Mouse (Mus musculus): ENCODE measurements around the gene Dapk2.

Dapk2 gene

DNA sequence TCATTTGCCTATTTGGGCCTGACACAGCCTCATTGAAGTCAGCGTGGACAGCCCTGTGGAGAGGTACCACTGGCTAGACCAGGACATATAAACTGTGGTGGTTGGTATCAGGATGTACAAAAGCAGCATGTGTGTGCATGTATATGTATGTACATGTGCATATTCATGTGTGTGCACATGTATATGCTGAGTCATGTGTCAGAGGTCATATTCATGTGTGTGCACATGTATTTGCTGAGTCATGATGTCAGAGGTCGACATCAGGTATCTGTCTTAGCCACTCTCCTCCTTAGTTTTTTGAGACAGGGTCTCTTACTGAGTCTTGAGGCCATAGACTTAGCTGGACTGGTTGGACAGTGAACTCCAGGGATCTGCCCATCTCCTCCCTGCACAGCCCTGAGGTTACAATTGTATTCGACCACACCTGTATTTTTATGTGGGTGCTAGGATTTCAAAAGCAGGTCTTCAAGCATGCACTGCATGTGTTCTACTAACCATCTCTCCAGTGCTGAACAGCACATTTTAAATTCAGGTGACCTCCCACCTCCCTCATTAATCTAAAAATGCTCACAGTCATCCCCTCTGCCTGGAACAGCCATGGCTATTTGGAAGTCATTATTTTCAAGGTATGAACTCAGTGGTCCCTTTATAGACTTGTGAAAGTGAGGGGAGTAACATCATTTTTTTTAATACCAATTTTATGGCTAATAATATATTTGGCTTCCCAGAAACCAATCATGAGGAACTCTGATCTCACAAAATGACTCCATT, 146.5 kb downstream of the Dapk2 start:
- in situ Hi-C loops (cut with MboI; ENCODE audit: low sequenced_read_pairs): no loop called here

DNA sequence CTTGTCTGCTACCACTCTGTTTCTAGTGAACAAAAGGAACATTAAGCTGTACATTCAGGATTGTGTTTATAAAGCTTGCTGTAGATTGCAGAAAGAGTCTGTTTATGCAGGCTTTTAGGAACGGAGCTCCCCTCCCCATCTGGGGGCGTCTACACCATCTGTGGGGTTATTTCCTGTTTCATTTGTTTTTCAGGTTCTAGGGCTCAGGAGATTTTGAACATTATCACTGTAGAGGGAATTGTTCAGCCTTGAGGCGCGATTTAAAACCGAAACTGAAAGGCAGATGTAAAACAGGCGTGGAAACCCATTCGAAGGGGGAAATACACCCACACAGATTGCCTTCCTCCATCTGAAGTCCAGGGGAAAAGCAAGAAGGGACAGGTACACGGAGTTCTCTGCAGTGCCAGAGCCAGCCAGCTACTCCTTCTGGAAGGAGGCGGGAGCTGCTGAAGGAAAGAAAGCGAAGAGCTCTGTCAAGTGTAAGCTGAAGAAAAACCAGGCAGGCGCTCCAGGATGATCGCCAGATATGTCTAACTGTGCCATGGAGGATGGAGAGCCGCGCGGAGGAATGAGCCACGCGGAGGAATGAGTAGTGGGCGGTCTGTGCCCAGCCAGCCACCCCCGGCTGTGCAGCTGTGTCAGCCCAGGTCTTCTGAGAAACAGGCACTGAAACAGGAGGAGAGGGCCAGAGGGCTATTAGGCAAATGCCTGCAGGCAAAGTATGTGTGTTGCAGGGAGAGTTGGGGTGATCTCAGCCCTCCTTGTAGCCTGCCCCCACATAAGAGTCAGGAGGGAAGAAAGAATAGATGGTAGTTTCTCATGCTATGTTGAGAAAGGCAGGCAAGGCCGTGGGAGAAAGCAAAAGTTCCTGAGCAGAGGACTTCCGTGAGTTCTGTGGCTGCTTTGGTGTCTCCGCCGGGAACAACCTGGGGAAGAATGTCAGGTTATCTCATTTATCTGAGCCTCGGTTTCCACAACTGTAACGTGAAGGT, 147.4 kb downstream of the Dapk2 start:
- in situ Hi-C loops (cut with MboI; ENCODE audit: low sequenced_read_pairs): no loop called here

DNA sequence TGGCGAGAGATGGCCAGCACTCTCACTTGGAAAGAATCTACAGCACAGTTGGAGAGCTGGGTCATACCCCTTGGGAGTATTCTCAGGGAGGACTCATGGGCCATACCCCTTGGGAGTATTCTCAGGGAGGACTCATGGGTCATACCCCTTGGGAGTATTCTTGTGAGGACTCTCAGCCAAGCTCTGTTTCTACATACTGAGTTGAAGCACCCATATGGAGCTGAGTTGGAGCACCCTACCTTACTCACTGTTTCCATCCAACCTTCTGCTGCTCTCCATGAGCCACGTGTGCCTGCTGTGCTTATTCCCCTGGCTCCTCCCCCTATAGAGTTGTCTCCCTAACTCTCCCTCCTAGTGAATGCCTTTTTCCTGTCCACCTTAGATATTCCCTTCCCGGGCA, 148.4 kb downstream of the Dapk2 start:
- in situ Hi-C loops (cut with MboI; ENCODE audit: low sequenced_read_pairs): no loop called here

DNA sequence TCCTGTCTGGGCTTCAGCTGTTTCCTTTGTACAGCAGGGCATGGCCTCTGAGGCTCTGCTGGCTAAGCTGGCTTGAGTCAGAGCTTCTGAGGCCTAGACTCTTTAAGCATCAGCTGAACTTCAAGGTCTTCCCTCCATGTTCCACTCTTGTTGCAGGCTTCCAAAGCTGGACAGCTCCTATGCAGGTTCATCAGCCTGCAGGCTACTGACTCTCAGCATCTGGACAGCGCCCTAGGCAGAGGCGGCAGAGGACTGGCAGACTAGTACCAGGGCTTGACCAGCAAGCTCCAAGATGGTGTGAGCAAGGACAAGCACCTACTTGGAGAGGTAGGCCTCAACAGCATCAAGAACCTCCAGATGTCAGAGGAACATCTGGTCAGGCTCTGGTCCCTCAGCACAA, 149.3 kb downstream of the Dapk2 start:
- in situ Hi-C loops (cut with MboI; ENCODE audit: low sequenced_read_pairs): no loop called here

DNA sequence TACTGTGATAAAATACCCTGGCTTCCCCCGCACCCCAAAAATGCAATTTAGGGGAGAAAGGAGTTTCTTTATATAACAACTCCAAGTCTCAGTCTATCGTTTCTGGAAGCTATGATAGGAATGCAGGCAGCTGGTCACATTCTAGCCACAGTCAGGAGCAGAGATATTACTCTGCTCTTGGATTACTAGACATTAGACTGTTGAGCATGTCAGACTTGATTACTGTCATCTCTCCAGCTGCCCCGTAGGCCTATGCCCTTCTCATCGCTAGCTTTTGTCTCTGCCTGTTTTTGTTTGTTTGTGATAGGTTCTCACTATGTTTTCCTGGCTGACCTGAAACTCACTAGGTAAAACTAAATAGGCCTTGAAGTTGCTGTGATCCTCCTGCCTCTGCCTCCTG, 150.7 kb downstream of the Dapk2 start:
- in situ Hi-C loops (cut with MboI; ENCODE audit: low sequenced_read_pairs): no loop called here

DNA sequence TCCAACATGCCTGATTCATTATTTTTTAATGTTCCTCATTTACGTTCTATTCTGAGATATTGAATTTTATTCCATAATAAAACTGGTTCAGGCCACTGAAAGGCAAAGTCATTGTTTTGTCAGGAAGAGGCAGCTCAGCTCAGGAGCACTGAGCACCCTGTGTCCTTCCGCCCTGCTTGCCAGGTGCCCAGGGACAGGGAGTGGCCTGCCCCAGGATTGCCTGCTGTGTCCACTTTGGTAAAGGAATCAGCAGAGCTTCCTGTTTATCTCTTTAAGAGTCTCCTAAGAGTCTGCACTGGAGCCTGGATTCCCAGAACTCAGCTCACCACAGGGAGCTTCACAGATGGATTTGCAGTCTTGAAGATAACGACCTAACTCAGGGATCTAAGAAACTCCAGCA, 153.4 kb downstream of the Dapk2 start:
- in situ Hi-C loops (cut with MboI; ENCODE audit: low sequenced_read_pairs): no loop called here

DNA sequence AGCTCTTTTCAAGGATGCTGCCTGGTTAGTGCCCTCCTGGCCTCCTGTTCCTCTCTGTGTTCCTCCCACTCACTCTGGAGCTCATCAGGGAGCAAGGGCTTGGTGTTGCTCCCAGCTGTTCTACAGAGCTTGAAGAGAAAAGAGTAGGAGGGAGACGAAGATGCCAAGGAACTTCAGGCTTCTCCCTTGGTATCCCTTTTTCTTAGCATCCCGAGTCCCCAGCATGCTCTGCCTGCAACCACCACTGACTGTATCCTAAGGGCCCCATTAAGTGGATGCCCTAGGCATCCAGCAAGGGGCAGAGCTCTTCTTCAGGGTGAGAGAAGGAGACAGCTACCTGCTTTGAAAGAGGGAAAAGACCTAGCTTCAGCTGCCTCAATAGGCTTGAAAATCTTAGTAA, 158.6 kb downstream of the Dapk2 start:
- in situ Hi-C loops (cut with MboI; ENCODE audit: low sequenced_read_pairs): no loop called here
